Mouse (Mus musculus) urinary bladder, postnatal 36 days (tissue): Measurements from ENCODE around the gene Ttc28.

Experiments used
- DNase-seq, 2 experiments: peaks; one replicate each; pipeline ENCODE4 v3.0.0; 2022; ENCODE audit warnings: low spot score in 2 of 2, mixed read lengths in 1 of 2

Gene Ttc28

GRCm38 (mm10) chr5:110960067-110960466 is 80.5 kb downstream of the Ttc28 start:
- DNase-seq = no peak

- no peak for DNase-seq
Measured at GRCm38 (mm10) chr5:110960890-110961289, 81.3 kb downstream of the Ttc28 start.

GRCm38 (mm10) chr5:110967483-110968055 is 88.0 kb downstream of the Ttc28 start:
- DNase-seq = no peak

DNA sequence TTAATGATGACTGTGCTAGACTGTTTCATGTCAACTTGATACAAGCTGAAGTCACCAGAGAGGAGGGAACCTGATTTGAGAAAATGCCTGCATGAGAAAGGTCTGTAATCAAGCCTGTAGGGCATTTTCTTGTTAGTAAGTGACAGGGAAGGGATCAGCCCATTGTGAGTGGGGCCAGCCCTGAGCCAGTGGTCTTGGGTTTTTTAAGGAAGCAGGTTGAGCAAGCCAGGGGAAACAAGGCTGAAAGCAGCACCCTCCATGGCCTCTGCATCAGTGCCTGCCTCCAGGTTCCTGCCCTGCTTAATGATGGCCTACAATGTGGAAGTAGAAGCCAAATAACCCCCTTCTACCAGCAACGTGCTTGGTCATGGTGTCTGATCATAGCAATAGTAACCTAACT is 89.0 kb downstream of the Ttc28 start:
- no peak for DNase-seq

DNA sequence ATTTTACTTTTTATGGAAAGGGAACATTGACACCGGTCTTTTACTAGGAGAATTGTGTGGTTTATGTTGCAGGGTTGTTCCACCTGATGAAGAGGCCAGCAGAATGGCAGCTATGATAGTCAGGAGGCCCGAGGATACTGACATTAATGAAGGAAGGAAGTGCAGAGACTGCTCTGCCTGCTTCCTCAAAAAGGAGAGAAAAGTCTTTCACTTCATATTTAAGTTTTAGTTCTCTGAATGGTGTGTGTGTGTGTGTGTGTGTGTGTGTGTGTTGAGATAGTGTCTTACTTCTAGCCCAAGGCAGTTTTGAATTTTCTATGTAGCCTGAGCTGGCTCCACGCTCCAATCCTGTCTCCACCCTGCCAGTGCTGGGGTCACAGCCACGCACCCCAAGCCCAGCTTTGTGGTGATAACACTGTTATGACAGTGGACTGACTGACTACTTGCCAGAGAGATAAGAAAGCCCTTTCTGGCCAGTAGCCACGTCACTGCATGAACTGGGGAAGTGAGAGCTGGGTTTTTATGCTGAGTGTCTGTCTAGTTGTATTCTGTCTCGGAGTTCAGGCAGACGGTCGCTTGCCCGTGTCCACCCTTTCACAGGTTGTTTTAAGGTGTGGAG is 90.7 kb downstream of the Ttc28 start:
- DNase-seq = peak in 1 of 2 experiments; percentile 23

GRCm38 (mm10) chr5:110976721-110977120 is 97.1 kb downstream of the Ttc28 start:
- DNase-seq = no peak

DNA sequence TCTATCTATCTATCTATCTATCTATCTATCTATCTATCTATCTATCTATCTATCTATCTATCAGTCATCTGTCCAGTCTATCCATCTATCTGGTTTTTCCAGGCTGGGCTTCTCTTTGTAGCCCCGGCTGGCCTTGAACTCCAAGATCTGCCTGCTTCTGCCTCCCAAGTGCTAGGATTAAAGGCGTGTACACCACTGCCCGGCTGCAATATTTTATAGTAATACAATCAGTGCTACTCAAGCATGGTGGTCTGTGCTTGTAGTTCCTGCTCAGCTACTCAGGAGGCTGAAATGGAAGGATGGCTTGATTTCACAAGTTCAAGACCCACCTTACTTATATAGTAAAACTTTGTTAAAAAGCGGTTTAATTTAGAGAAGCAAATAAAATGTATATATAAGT is 98.2 kb downstream of the Ttc28 start:
- DNase-seq = no peak

DNA sequence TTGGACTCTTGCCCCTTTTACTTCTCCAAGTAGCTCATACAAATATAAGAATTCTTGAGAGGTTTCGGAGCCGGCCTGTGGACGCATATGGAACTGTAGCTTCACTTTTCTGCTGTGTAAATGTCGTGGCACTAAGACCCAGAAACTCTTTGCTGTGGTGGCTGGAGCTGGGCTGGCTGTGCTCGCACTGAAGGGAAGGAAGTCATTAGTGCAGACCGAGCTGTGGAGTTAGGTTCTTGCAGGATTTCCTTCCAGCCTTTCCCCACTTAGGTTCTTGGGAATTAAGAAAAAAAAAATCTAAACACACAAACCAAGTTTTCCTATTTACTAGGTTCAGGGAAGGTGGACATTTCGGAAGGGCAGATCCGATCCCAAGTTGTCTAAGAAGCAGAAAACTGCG is 98.9 kb downstream of the Ttc28 start:
- DNase-seq = peak; percentile 70 to 77

DNA sequence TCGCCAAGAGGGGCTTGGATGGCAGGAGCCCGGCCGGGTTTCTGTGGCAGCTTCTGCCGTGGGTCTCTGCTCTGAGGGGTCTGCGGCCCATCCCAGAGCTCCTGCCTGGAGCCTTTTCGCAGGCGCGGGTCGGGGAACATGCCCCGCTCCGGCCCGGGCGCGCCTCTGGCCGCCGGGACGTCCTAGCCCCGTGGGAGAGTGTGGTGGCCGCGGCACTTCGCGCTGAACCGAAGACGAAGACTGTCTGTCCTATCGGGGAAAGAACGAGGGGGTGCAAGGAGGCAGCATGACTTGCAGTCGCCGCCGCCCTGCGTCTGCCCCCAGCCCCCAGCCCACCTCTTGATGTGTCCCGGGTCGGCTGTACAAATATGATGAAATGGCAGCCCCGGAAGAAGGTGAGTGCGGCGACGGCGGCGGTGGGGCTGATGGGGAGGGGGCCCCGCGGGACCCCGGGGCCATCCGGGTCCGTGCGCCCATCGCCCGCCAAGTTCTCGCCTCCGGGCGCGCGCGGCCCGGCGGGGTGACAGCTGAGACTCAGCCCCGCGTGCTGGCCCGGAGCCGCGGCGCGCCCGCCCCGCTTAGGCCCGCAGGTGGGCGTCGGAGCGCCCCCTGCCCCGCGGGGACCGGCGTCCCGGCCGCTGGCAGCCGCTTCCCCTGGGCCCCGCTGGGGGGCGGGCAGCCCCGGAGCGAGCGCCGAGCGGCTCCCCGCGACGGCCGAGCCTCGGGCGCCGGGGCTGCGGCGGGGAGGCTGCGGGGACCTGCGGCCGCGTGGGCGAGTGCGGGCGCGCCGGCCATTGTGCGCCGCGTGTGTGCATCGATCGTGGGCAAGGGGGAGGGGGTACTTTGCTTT is 99.6 kb downstream of the Ttc28 start:
- peak; percentile 27 to 33 for DNase-seq

- DNase-seq = peak; percentile 70 to 74
Measured at GRCm38 (mm10) chr5:110979861-110980346, 100.3 kb downstream of the Ttc28 start.

GRCm38 (mm10) chr5:110980576-110980975 is 101.0 kb downstream of the Ttc28 start:
- DNase-seq = no peak

DNA sequence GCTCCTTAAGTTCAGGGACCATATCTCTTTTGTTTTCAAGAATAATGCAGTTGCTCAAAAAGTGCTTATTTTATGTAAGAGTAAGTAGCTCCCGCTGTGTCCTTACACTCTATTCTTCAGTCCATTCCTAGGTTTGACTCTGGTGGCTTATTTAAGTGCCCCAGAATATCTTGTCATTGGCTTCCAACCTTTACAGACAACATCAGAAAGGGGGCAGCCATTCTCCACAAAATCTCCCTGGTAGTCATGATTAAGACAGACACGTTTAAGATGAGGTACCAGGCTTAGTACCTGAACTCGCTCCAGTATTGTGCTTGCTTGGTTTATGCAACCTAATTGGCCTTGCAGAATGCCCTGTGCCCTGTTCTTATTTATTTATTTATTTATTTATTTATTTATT is 102.8 kb downstream of the Ttc28 start:
- no peak for DNase-seq

GRCm38 (mm10) chr5:110984136-110984681 is 104.6 kb downstream of the Ttc28 start:
- no peak for DNase-seq

- no peak for DNase-seq
Measured at GRCm38 (mm10) chr5:110996835-110997539, 117.4 kb downstream of the Ttc28 start.

- no peak for DNase-seq
Measured at GRCm38 (mm10) chr5:110997692-110998091, 118.1 kb downstream of the Ttc28 start.

GRCm38 (mm10) chr5:110998298-110998697 is 118.7 kb downstream of the Ttc28 start:
- DNase-seq = no peak

GRCm38 (mm10) chr5:111000953-111001352 is 121.3 kb downstream of the Ttc28 start:
- DNase-seq = no peak

- no peak for DNase-seq
Measured at GRCm38 (mm10) chr5:111003220-111003619, 123.6 kb downstream of the Ttc28 start.

DNA sequence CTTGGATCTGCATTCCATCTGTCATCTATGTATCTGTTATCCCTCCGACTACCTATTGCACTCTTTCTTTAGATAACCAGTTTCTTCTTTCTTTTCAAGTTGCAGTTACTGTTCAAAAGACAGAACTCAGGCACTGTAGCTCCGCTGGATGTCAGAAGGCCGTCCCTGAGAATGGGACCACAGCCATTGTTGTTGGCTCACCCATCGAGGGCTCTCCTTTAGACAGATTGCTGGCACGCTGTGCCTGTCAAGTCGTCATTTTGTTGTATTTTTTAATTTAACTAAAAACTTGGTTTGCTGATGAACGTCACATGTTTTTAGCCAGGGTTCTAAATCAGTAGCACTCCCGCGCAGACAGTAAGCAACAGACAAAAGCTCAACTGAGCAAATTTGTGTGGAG is 124.1 kb downstream of the Ttc28 start:
- DNase-seq = no peak

GRCm38 (mm10) chr5:111006272-111007135 is 126.9 kb downstream of the Ttc28 start:
- no peak for DNase-seq

DNA sequence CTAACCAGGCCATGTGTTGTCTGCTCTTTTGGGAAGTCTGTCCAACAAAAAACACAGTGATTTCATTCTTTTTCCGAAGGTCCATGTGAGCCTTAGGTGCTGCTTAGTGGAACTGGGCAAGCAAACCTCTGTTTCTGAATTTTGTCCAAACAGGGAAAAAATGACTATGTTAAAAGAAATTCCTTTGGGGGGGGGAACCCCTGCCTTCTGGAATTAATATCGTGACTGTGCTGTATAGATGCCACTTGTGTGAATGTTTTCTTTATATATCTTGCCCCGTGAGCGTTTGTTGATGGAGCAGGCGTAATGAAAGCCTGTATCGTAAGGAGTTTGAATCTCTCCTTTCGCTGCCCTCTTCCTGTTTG is 127.5 kb downstream of the Ttc28 start:
- DNase-seq = no peak
